Comparison of ENCODE assay signal across 29 mouse cellular contexts in genomic region chr12:71440863-71441262, GRCm38 (mm10).
DNase-seq lines count a peak whose midpoint lies in the region; ATAC-seq and TF ChIP-seq lines count a peak whose summit lies in the region.
"Had no signal": no experiment of that assay in that cellular context is flagged by ENCODE, and none has a peak within 500 bp of the region (broad histone marks: within the 10 kb centered on the region; RNA-seq: fewer than 3 reads in every experiment).

No protein-coding gene starts in this region.

- H3K4me1 ChIP-seq in heart, embryonic 13.5 days, result peaks cover 25% of the 10 kb centered on the region
- H3K4me1 ChIP-seq in lung, adult 2 months (ENCODE audit: control insufficient read depth, insufficient read depth, low read length), result peaks cover 8% of the 10 kb centered on the region
- H3K4me1 ChIP-seq: midbrain, embryonic 13.5 days had no signal

- 36% methylated on average over 3 of the region's 3 CpGs for WGBS in heart, embryonic 13.5 days
- 64% methylated on average over 3 of the region's 3 CpGs for WGBS in lung, adult 2 months

- H3K9me3 ChIP-seq in heart, embryonic 13.5 days, result no peaks in the 10 kb centered on the region
- H3K9me3 ChIP-seq: embryonic facial prominence, embryonic 13.5 days; kidney, embryonic 15.5 days; limb, embryonic 12.5 days; liver, embryonic 15.5 days; lung, embryonic 15.5 days; midbrain, embryonic 13.5 days; neural tube, embryonic 13.5 days; stomach, embryonic 15.5 days had no signal

- no peak for DNase-seq in heart, postnatal 4 days
- DNase-seq in lung, postnatal 25 days (ENCODE audit: low spot score), result peak; percentile 9
- no peak for DNase-seq in lung, adult 2 months
- DNase-seq in NIH3T3 (ENCODE audit: low read depth), result peak; percentile 21
- DNase-seq in kidney, adult 9 months, result no peak
- DNase-seq in kidney, postnatal 36 days, result no peak
- DNase-seq: adrenal gland, postnatal 14 days; B cell, adult 2 months; cerebellum, adult 11-12 months; cerebellum, adult 9-11 months; gastrocnemius, postnatal 10 days; kidney, adult 11 months; thymus, adult 18-20 months; thymus, postnatal 25 days had no signal

- peak overlapping the region; percentile 42; the same call in 1 of the 2 replicates for H3K27ac ChIP-seq in heart, embryonic 13.5 days (replicated peaks)
- H3K27ac ChIP-seq: embryonic facial prominence, embryonic 13.5 days; hindbrain, embryonic 14.5 days; kidney, embryonic 15.5 days; layer of hippocampus, adult 2 months; left cerebral cortex, adult 2 months; limb, embryonic 12.5 days; liver, embryonic 15.5 days; lung, embryonic 15.5 days; macrophage; midbrain, embryonic 13.5 days; neural tube, embryonic 13.5 days; stomach, embryonic 15.5 days had no signal

- no peak for TF ChIP-seq CTCF in lung, adult 2 months (IDR thresholded peaks at IDR 0.05; ENCODE audit: insufficient read depth, low read length)

- H3K9ac ChIP-seq in heart, embryonic 13.5 days, result no peak overlapping the region
- H3K9ac ChIP-seq: embryonic facial prominence, embryonic 13.5 days; hindbrain, embryonic 14.5 days; kidney, embryonic 15.5 days; limb, embryonic 12.5 days; liver, embryonic 15.5 days; lung, embryonic 15.5 days; midbrain, embryonic 13.5 days; neural tube, embryonic 13.5 days; stomach, embryonic 15.5 days had no signal

- no peaks in the 10 kb centered on the region for H3K36me3 ChIP-seq in heart, embryonic 13.5 days
- H3K36me3 ChIP-seq: embryonic facial prominence, embryonic 13.5 days; kidney, embryonic 15.5 days; limb, embryonic 12.5 days; liver, embryonic 15.5 days; lung, embryonic 15.5 days; midbrain, embryonic 13.5 days; neural tube, embryonic 13.5 days; stomach, embryonic 15.5 days had no signal

- no peak for ATAC-seq in heart, embryonic 13.5 days (ENCODE audit: extremely low read depth, insufficient number of reproducible peaks, low FRiP score, low TSS enrichment)
- ATAC-seq: forebrain, embryonic 16.5 days; inflammation-experienced regulatory T-cells, adult 6 months; midbrain, embryonic 13.5 days had no signal

- no peaks in the 10 kb centered on the region; the same call in 1 of the 2 replicates for H3K27me3 ChIP-seq in heart, embryonic 13.5 days (replicated peaks)
- H3K27me3 ChIP-seq: embryonic facial prominence, embryonic 13.5 days; limb, embryonic 12.5 days; liver, embryonic 15.5 days; midbrain, embryonic 13.5 days; neural tube, embryonic 13.5 days; stomach, embryonic 15.5 days had no signal

- TF ChIP-seq POLR2A in lung, adult 2 months (IDR thresholded peaks at IDR 0.05; ENCODE audit: borderline replicate concordance, extremely low read depth, low read depth, low read length), result no peak

- no peak overlapping the region for H3K4me2 ChIP-seq in heart, embryonic 13.5 days
- H3K4me2 ChIP-seq: embryonic facial prominence, embryonic 13.5 days; hindbrain, embryonic 14.5 days; kidney, embryonic 15.5 days; limb, embryonic 12.5 days; liver, embryonic 15.5 days; lung, embryonic 15.5 days; midbrain, embryonic 13.5 days; neural tube, embryonic 13.5 days; stomach, embryonic 15.5 days had no signal

- no peak overlapping the region for H3K4me3 ChIP-seq in heart, embryonic 13.5 days
- no peak overlapping the region for H3K4me3 ChIP-seq in lung, adult 2 months (replicated peaks; ENCODE audit: extremely low read depth, low read depth, low read length)
- H3K4me3 ChIP-seq: embryonic facial prominence, embryonic 13.5 days; kidney, embryonic 15.5 days; layer of hippocampus, adult 2 months; left cerebral cortex, adult 2 months; limb, embryonic 12.5 days; liver, embryonic 15.5 days; lung, embryonic 15.5 days; midbrain, embryonic 13.5 days; neural tube, embryonic 13.5 days; stomach, embryonic 15.5 days had no signal

Comparison
In these comparisons a context has a peak if more than half of its experiments do, and no peak if none do; other contexts are left out.
1. DNase-seq: peak in lung, postnatal 25 days (single experiment) and NIH3T3 (single experiment); none in heart, postnatal 4 days (single experiment), lung, adult 2 months (single experiment), kidney, adult 9 months (single experiment) and kidney, postnatal 36 days (0 of 2).